In the genomic region with DNA sequence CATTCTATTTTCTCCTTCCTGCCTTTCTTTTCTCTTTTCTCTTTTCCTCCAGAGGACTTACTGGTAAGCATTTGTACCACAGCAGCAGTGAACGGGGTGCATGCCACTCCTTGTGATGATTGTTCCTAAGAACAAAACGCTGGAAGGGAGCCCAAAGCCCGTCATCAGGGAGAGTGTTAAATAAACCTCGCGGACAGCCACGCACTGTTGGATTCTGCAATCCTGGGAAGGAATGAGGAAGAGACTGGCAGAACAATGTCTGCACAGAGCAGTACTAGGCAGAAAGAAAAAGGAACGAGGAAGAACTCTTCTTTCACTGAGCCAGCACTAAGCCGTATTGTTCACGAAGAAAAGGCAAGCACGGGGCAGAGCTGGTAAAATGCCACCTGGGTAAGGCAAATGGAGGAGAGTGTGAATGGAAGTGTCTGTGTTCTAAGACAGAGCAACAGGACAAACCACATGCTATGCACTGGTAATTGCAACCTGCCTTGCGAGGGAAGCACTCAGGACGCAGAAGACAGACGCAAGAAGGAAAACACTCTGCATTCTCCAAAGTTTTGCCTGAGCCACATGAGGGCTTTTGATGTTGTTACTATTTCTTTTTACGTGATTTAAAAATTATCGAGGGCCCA, we compare ENCODE assay signal across 10 mouse cellular contexts. TPM values are rescaled to one million over a fixed set of nuclear protein-coding genes. Genes with fewer than 3 reads are reported as not detected.
DNase-seq lines count a peak whose midpoint lies in the region; ATAC-seq and TF ChIP-seq lines count a peak whose summit lies in the region.
"Had no signal": no experiment of that assay in that cellular context is flagged by ENCODE, and none has a peak within 500 bp of the region (broad histone marks: within the 10 kb centered on the region; RNA-seq: fewer than 3 reads in every experiment).

No protein-coding gene starts in this region.

- no peak overlapping the region for H3K27ac ChIP-seq in kidney, postnatal 0 days
- H3K27ac ChIP-seq in forebrain, postnatal 0 days (ENCODE audit: low read depth, low read length), result 0 out of 2 replicates have a peak overlapping the region, but pooled peaks have one; percentile 29
- H3K27ac ChIP-seq: limb, embryonic 15.5 days had no signal

- DNase-seq in kidney, postnatal 0 days (ENCODE audit: low spot score), result peak; percentile 37
- no peak for DNase-seq in kidney, postnatal 14 days
- DNase-seq in forebrain, postnatal 0 days, result peak; percentile 49
- DNase-seq in lung, adult 2 months, result peak; percentile 29
- DNase-seq in retina, embryonic 14.5 days (ENCODE audit: low spot score), result peak; percentile 17
- no peak for DNase-seq in left cerebral cortex, postnatal 14 days (ENCODE audit: low spot score in 2 of 2)
- no peak for DNase-seq in cerebellum, postnatal 25 days
- DNase-seq in thymus, postnatal 10 days (ENCODE audit: low spot score in 2 of 2), result no peak
- DNase-seq: cerebellum, adult 11-12 months had no signal

- no peaks in the 10 kb centered on the region for H3K36me3 ChIP-seq in kidney, postnatal 0 days (ENCODE audit: insufficient read depth, low read length)
- no peaks in the 10 kb centered on the region for H3K36me3 ChIP-seq in forebrain, postnatal 0 days (ENCODE audit: insufficient read depth)
- H3K36me3 ChIP-seq: limb, embryonic 15.5 days had no signal

- H3K4me2 ChIP-seq in kidney, postnatal 0 days (ENCODE audit: low read length), result peak overlapping the region; percentile 34; the same call in 1 of the 2 replicates
- H3K4me2 ChIP-seq in forebrain, postnatal 0 days (ENCODE audit: low read depth), result peak overlapping the region; percentile 41
- H3K4me2 ChIP-seq: limb, embryonic 15.5 days had no signal

- H3K4me1 ChIP-seq in kidney, postnatal 0 days (replicated peaks; ENCODE audit: insufficient read depth, low read length), result no peaks in the 10 kb centered on the region
- H3K4me1 ChIP-seq in forebrain, postnatal 0 days (ENCODE audit: insufficient read depth), result no peaks in the 10 kb centered on the region
- H3K4me1 ChIP-seq in lung, adult 2 months (ENCODE audit: control insufficient read depth, insufficient read depth, low read length), result peaks cover 5% of the 10 kb centered on the region

- ATAC-seq in kidney, postnatal 0 days (replicated peaks; ENCODE audit: low FRiP score, low read depth), result no peak
- peak; percentile 63 for ATAC-seq in forebrain, postnatal 0 days

- intact Hi-C loops in left cerebral cortex, postnatal 14 days (cut with DNase I), result no loop called here

- no peaks in the 10 kb centered on the region for H3K27me3 ChIP-seq in kidney, postnatal 0 days (ENCODE audit: insufficient read depth, low read length)
- no peaks in the 10 kb centered on the region for H3K27me3 ChIP-seq in forebrain, postnatal 0 days (ENCODE audit: insufficient read depth, low read length)
- H3K27me3 ChIP-seq: limb, embryonic 15.5 days had no signal

- TF ChIP-seq POLR2A in lung, adult 2 months (IDR thresholded peaks at IDR 0.05; ENCODE audit: borderline replicate concordance, extremely low read depth, low read depth, low read length), result no peak

- no peaks in the 10 kb centered on the region for H3K9me3 ChIP-seq in kidney, postnatal 0 days (replicated peaks; ENCODE audit: low read length)
- H3K9me3 ChIP-seq in forebrain, postnatal 0 days (ENCODE audit: low read length), result no peaks in the 10 kb centered on the region
- H3K9me3 ChIP-seq: limb, embryonic 15.5 days had no signal

- H3K4me3 ChIP-seq in kidney, postnatal 0 days (replicated peaks; ENCODE audit: low read depth, low read length), result no peak overlapping the region
- H3K4me3 ChIP-seq in forebrain, postnatal 0 days (ENCODE audit: low read depth, low read length), result peak overlapping the region; percentile 19
- H3K4me3 ChIP-seq in lung, adult 2 months (replicated peaks; ENCODE audit: extremely low read depth, low read depth, low read length), result peak overlapping the region; percentile 32
- H3K4me3 ChIP-seq: limb, embryonic 15.5 days had no signal

- 0 out of 2 replicates have a peak overlapping the region, but pooled peaks have one; percentile 18 for H3K9ac ChIP-seq in kidney, postnatal 0 days (ENCODE audit: low read depth, low read length)
- peak overlapping the region; percentile 19 for H3K9ac ChIP-seq in forebrain, postnatal 0 days
- H3K9ac ChIP-seq: limb, embryonic 15.5 days had no signal

- no peak for TF ChIP-seq CTCF in kidney, postnatal 0 days (IDR thresholded peaks at IDR 0.05; ENCODE audit: low read depth)
- no peak for TF ChIP-seq CTCF in forebrain, postnatal 0 days (IDR thresholded peaks at IDR 0.05; ENCODE audit: low read depth)
- no peak for TF ChIP-seq CTCF in lung, adult 2 months (IDR thresholded peaks at IDR 0.05; ENCODE audit: insufficient read depth, low read length)

- 31% methylated on average over 15 of the region's 15 CpGs for WGBS in kidney, postnatal 0 days
- 11% methylated on average over 15 of the region's 15 CpGs for WGBS in forebrain, postnatal 0 days
- WGBS in lung, adult 2 months, result 24% methylated on average over 15 of the region's 15 CpGs

RNA-seq across cellular contexts. Expression of a gene that starts 7.0 kb away (rescaled TPM):
- polyA plus RNA-seq in kidney, postnatal 0 days (2015; fragmentation: Nextera tagmentation; extraction: Ambion mirVana), result 20.5 and 22.8 TPM in 2 replicates
- 74.2 and 78.0 TPM in 2 replicates for total RNA-seq in forebrain, postnatal 0 days (2014; rRNA removed)
- 34.9 and 49.2 TPM in 2 replicates for polyA plus RNA-seq in forebrain, postnatal 0 days (2015; fragmentation: Nextera tagmentation; extraction: Ambion mirVana)
- polyA plus RNA-seq in lung, adult 2 months (2012; rRNA removed), result 8.1 and 11.4 TPM in 2 replicates
- total RNA-seq in left cerebral cortex, postnatal 14 days (2021), result 100 to 1,000 TPM; 107 to 115 TPM

Comparison
In these comparisons a context has a peak if more than half of its experiments do, and no peak if none do; other contexts are left out.
1. DNase-seq: peak in kidney, postnatal 0 days (single experiment), forebrain, postnatal 0 days (single experiment), lung, adult 2 months (single experiment) and retina, embryonic 14.5 days (single experiment); none in kidney, postnatal 14 days (single experiment), left cerebral cortex, postnatal 14 days (0 of 2), cerebellum, postnatal 25 days (0 of 2) and thymus, postnatal 10 days (0 of 2).